Mouse (Mus musculus) frontal cortex, postnatal 10 days (tissue): ENCODE results near the gene Cd248.

Experiments used
- DNase-seq, 2 experiments: peaks; one replicate each; pipeline ENCODE4 v3.0.0; 2022; ENCODE audit warnings: low spot score in 2 of 2, mixed read lengths in 1 of 2

The Cd248 gene

GRCm38 (mm10) chr19:5052166-5052822 is 15.6 kb upstream of the Cd248 start:
- no peak for DNase-seq

GRCm38 (mm10) chr19:5052853-5053252 is 15.0 kb upstream of the Cd248 start:
- DNase-seq: no peak

- no peak for DNase-seq
These were observed 14.0 kb upstream of the Cd248 start for GRCm38 (mm10) chr19:5053909-5054308.

- DNase-seq: no peak
These were observed 11.6 kb upstream of the Cd248 start for GRCm38 (mm10) chr19:5056251-5056650.

- no peak for DNase-seq
These were observed 9.8 kb upstream of the Cd248 start for GRCm38 (mm10) chr19:5057876-5058775.

GRCm38 (mm10) chr19:5058801-5059771 is 8.8 kb upstream of the Cd248 start:
- no peak for DNase-seq

GRCm38 (mm10) chr19:5060365-5061330 is 7.2 kb upstream of the Cd248 start:
- no peak for DNase-seq

- no peak for DNase-seq
These were observed 5.8 kb upstream of the Cd248 start for GRCm38 (mm10) chr19:5062041-5062440.

- DNase-seq: no peak
These were observed 5.4 kb upstream of the Cd248 start for GRCm38 (mm10) chr19:5062446-5062845.

- DNase-seq: no peak
These were observed 2.8 kb upstream of the Cd248 start for GRCm38 (mm10) chr19:5065104-5065503.

GRCm38 (mm10) chr19:5067040-5067799 is 658 bp upstream of the Cd248 start:
- DNase-seq: no peak

- no peak for DNase-seq
These were observed 824 bp downstream of the Cd248 start for GRCm38 (mm10) chr19:5068570-5069234.

- no peak for DNase-seq
These were observed 1.6 kb downstream of the Cd248 start for GRCm38 (mm10) chr19:5069486-5069885.

GRCm38 (mm10) chr19:5069978-5070377 is 2.1 kb downstream of the Cd248 start:
- DNase-seq: no peak

- DNase-seq: no peak
These were observed 3.2 kb downstream of the Cd248 start for GRCm38 (mm10) chr19:5071077-5071476.

- no peak for DNase-seq
These were observed 3.9 kb downstream of the Cd248 start for GRCm38 (mm10) chr19:5071545-5072369.

GRCm38 (mm10) chr19:5072389-5073019 is 4.6 kb downstream of the Cd248 start:
- no peak for DNase-seq

GRCm38 (mm10) chr19:5073028-5073427 is 5.2 kb downstream of the Cd248 start:
- DNase-seq: no peak
